9 mouse cellular contexts compared by ENCODE assay signal in genomic region chr13:109487378-109487777, GRCm38 (mm10).
A peak's percentile ranks its signal among the peaks of the same experiment; 100 is the strongest.
DNase-seq lines count a peak whose midpoint lies in the region; ATAC-seq and TF ChIP-seq lines count a peak whose summit lies in the region.
"Had no signal": no experiment of that assay in that cellular context is flagged by ENCODE, and none has a peak within 500 bp of the region (broad histone marks: within the 10 kb centered on the region; RNA-seq: fewer than 3 reads in every experiment).

No protein-coding gene starts in this region.

- no peak overlapping the region for H3K4me3 ChIP-seq in lung, adult 2 months (replicated peaks; ENCODE audit: extremely low read depth, low read depth, low read length)
- H3K4me3 ChIP-seq in neural tube, embryonic 14.5 days (ENCODE audit: low read depth, low read length): no peak overlapping the region
- no peak overlapping the region for H3K4me3 ChIP-seq in heart, adult 2 months
- H3K4me3 ChIP-seq in midbrain, embryonic 11.5 days (ENCODE audit: low read depth, low read length): no peak overlapping the region
- H3K4me3 ChIP-seq: lung, embryonic 15.5 days had no signal

- no peak overlapping the region for H3K4me2 ChIP-seq in neural tube, embryonic 14.5 days (ENCODE audit: low read depth, low read length)
- no peak overlapping the region for H3K4me2 ChIP-seq in midbrain, embryonic 11.5 days
- H3K4me2 ChIP-seq: lung, embryonic 15.5 days had no signal

- no peak for TF ChIP-seq POLR2A in lung, adult 2 months (IDR thresholded peaks at IDR 0.05; ENCODE audit: borderline replicate concordance, extremely low read depth, low read depth, low read length)
- TF ChIP-seq POLR2A in heart, adult 2 months (IDR thresholded peaks at IDR 0.05; ENCODE audit: insufficient read depth, low read depth, low read length): no peak

- H3K9ac ChIP-seq in neural tube, embryonic 14.5 days (replicated peaks; ENCODE audit: low read depth, low read length): no peak overlapping the region
- H3K9ac ChIP-seq in heart, adult 2 months (ENCODE audit: low read depth, low read length): no peak overlapping the region
- H3K9ac ChIP-seq in midbrain, embryonic 11.5 days (ENCODE audit: low read length): no peak overlapping the region
- H3K9ac ChIP-seq: lung, embryonic 15.5 days had no signal

- intact Hi-C loops in heart, adult 2 months (cut with DNase I): no loop called here

- no peak for TF ChIP-seq EP300 in heart, adult 2 months (IDR thresholded peaks at IDR 0.05; ENCODE audit: insufficient read depth, low read depth, low read length)

- H3K27me3 ChIP-seq in neural tube, embryonic 14.5 days (ENCODE audit: control insufficient read depth, insufficient read depth, low read length): no peaks in the 10 kb centered on the region
- no peaks in the 10 kb centered on the region for H3K27me3 ChIP-seq in heart, adult 2 months (ENCODE audit: control insufficient read depth, insufficient read depth, low read length)
- H3K27me3 ChIP-seq in midbrain, embryonic 11.5 days (ENCODE audit: control insufficient read depth, insufficient read depth, low read length): no peaks in the 10 kb centered on the region
- H3K27me3 ChIP-seq: lung, embryonic 15.5 days had no signal

- no peaks in the 10 kb centered on the region for H3K9me3 ChIP-seq in neural tube, embryonic 14.5 days (ENCODE audit: control insufficient read depth, low read length)
- H3K9me3 ChIP-seq in midbrain, embryonic 11.5 days (ENCODE audit: control insufficient read depth, low read length): no peaks in the 10 kb centered on the region
- H3K9me3 ChIP-seq: lung, embryonic 15.5 days had no signal

- TF ChIP-seq CTCF in lung, adult 2 months (IDR thresholded peaks at IDR 0.05; ENCODE audit: insufficient read depth, low read length): no peak
- TF ChIP-seq CTCF in heart, adult 2 months (IDR thresholded peaks at IDR 0.05): no peak

- H3K79me2 ChIP-seq in heart, adult 2 months (replicated peaks; ENCODE audit: control insufficient read depth, insufficient read depth, low read length): no peaks in the 10 kb centered on the region

- no peak overlapping the region for H3K27ac ChIP-seq in neural tube, embryonic 14.5 days (ENCODE audit: low read depth, low read length)
- no peak overlapping the region for H3K27ac ChIP-seq in heart, adult 2 months
- no peak overlapping the region for H3K27ac ChIP-seq in midbrain, embryonic 11.5 days (ENCODE audit: low read depth, low read length)
- H3K27ac ChIP-seq: lung, embryonic 15.5 days had no signal

- WGBS in lung, adult 2 months: 54% methylated on average over 2 of the region's 2 CpGs
- 12% methylated on average over 2 of the region's 2 CpGs for WGBS in neural tube, embryonic 14.5 days
- 60% methylated on average over 2 of the region's 2 CpGs for WGBS in heart, adult 2 months
- 63% methylated on average over 2 of the region's 2 CpGs for WGBS in midbrain, embryonic 11.5 days

- peak; percentile 50; the same call in 1 of the 2 replicates for ATAC-seq in neural tube, embryonic 14.5 days (ENCODE audit: low read depth)
- ATAC-seq in midbrain, embryonic 11.5 days (ENCODE audit: low FRiP score): no peak

- DNase-seq in cerebellum, postnatal 10 days: peak; percentile 56 to 68
- DNase-seq in cerebellum, adult 11 months: no peak
- peak; percentile 14 to 36 for DNase-seq in lung, adult 18-20 months
- DNase-seq in lung, adult 2 months: no peak
- DNase-seq in kidney, postnatal 4 days: peak; percentile 56 to 60
- no peak for DNase-seq in heart, adult 2 months
- DNase-seq in midbrain, embryonic 11.5 days (ENCODE audit: low spot score, missing footprints): no peak

- H3K4me1 ChIP-seq in lung, adult 2 months (ENCODE audit: control insufficient read depth, insufficient read depth, low read length): peaks cover 5% of the 10 kb centered on the region; the same call in 1 of the 2 replicates
- H3K4me1 ChIP-seq in neural tube, embryonic 14.5 days (ENCODE audit: control insufficient read depth, insufficient read depth, low read length): peaks cover 12% of the 10 kb centered on the region; the same call in 1 of the 2 replicates
- no peaks in the 10 kb centered on the region for H3K4me1 ChIP-seq in heart, adult 2 months (ENCODE audit: control insufficient read depth, insufficient read depth, low read length)
- H3K4me1 ChIP-seq in midbrain, embryonic 11.5 days (ENCODE audit: control insufficient read depth, insufficient read depth, low read length): no peaks in the 10 kb centered on the region

- no peaks in the 10 kb centered on the region for H3K36me3 ChIP-seq in neural tube, embryonic 14.5 days (ENCODE audit: control insufficient read depth, insufficient read depth, low read length)
- no peaks in the 10 kb centered on the region for H3K36me3 ChIP-seq in heart, adult 2 months (ENCODE audit: control insufficient read depth, insufficient read depth, low read length)
- H3K36me3 ChIP-seq in midbrain, embryonic 11.5 days (ENCODE audit: control insufficient read depth, insufficient read depth, low read length): no peaks in the 10 kb centered on the region
- H3K36me3 ChIP-seq: lung, embryonic 15.5 days had no signal

Comparison
In these comparisons a context has a peak if more than half of its experiments do, and no peak if none do; other contexts are left out.
1. DNase-seq: peak in cerebellum, postnatal 10 days (2 of 2), lung, adult 18-20 months (2 of 2) and kidney, postnatal 4 days (2 of 2); none in cerebellum, adult 11 months (single experiment), lung, adult 2 months (single experiment), heart, adult 2 months (0 of 2) and midbrain, embryonic 11.5 days (single experiment).